Mouse (Mus musculus) liver, embryonic 14.5 days (tissue): Measurements from ENCODE around the gene Cdpf1. TPM values are rescaled to one million over a fixed set of nuclear protein-coding genes. Genes with fewer than 3 reads are reported as not detected.

Experiments
- ATAC-seq: fragments of 200-750 bp; cut with Nextera tagmentation; 2 replicates; pipeline ENCODE4 v1.8.0; 2017; ENCODE audit warnings: moderate number of reproducible peaks, mild to moderate bottlenecking, moderate library complexity; ENCODE audit not compliant: insufficient read depth
- DNase-seq, 3 experiments: peaks; one replicate each; pipeline ENCODE4 v3.0.0-alpha.2; 2012 to 2013; ENCODE audit warnings: low read depth in 3 of 3, low spot score in 3 of 3
- H3K27ac ChIP-seq: fragments of 300-500 bp; sonication (generic); 2 replicates; pipeline ENCODE4 v1.5.1; 2014; ENCODE audit warnings: moderate library complexity, mild to moderate bottlenecking, control low read depth, inconsistent platforms
- H3K27me3 ChIP-seq: fragments of 300-500 bp; sonication (generic); 2 replicates; pipeline ENCODE4 v1.6.1; 2014; ENCODE audit warnings: mild to moderate bottlenecking, low read length, moderate library complexity; ENCODE audit not compliant: control insufficient read depth, insufficient read depth
- H3K36me3 ChIP-seq: fragments of 300-500 bp; sonication (generic); replicated peaks from 2 replicates; pipeline ENCODE4 v1.6.1; 2014; ENCODE audit warnings: low read depth; ENCODE audit not compliant: control insufficient read depth, insufficient read depth
- H3K4me1 ChIP-seq, 2 experiments: fragments of 200-500 bp in 1 of 2; fragments of 300-500 bp in 1 of 2; sonication (generic) in 1 of 2; replicated peaks; 2 replicates each; pipeline ENCODE4 v1.6.1; 2012 to 2014; ENCODE audit warnings: antibody characterized with exemption in 1 of 2, inconsistent platforms in 1 of 2, low read length in 1 of 2; ENCODE audit not compliant: control insufficient read depth in 2 of 2, insufficient read depth in 2 of 2
- H3K4me2 ChIP-seq: fragments of 300-500 bp; sonication (generic); 2 replicates; pipeline ENCODE4 v1.6.1; 2014; ENCODE audit warnings: low read depth, mild to moderate bottlenecking, control low read depth, moderate library complexity
- H3K4me3 ChIP-seq, 2 experiments: fragments of 200-500 bp in 1 of 2; fragments of 300-500 bp in 1 of 2; sonication (generic) in 1 of 2; 2 replicates each; pipeline ENCODE4 v1.5.1; 2012 to 2014; ENCODE audit warnings: low read depth in 2 of 2, low read length in 2 of 2, mild to moderate bottlenecking in 2 of 2, control low read depth in 1 of 2, inconsistent platforms in 1 of 2, moderate library complexity in 1 of 2; ENCODE audit not compliant: insufficient read depth in 1 of 2
- H3K9ac ChIP-seq: fragments of 300-500 bp; sonication (generic); replicated peaks from 2 replicates; pipeline ENCODE4 v1.6.1; 2014; ENCODE audit warnings: mild to moderate bottlenecking, control low read depth, moderate library complexity
- H3K9me3 ChIP-seq: fragments of 300-500 bp; sonication (generic); 2 replicates; pipeline ENCODE4 v1.6.1; 2016; ENCODE audit warnings: low read length, mixed read lengths; ENCODE audit not compliant: control insufficient read depth
- CTCF ChIP-seq: IDR thresholded peaks from 2 replicates; pipeline ENCODE4 v1.5.1; 2016; ENCODE audit warnings: antibody characterized with exemption, low read depth, control low read depth
- EP300 ChIP-seq: IDR thresholded peaks from 2 replicates; pipeline ENCODE4 v1.6.1; 2016; ENCODE audit warnings: antibody characterized with exemption, low read depth
- WGBS: fragments of 180-500 bp; shearing (Covaris S2); extraction: QIAGEN DNeasy Blood & Tissue Kit; methylation state at CpG from one replicate; pipeline ENCODE4 v1.1.7; 2014; ENCODE audit not compliant: insufficient replicate concordance; 5-methylcytosine and 5-hydroxymethylcytosine counted together
- polyA plus RNA-seq, 2 experiments: library from polyadenylated mRNA; depleted of rRNA in 1 of 2; stranded (reverse) in 1 of 2; unstranded in 1 of 2; fragments of >200 nt; fragmentation: Nextera tagmentation in 1 of 2; extraction: Ambion mirVana in 1 of 2; gene quantifications; 2 replicates each; pipeline versions ENCODE4 v1.2.1 to v1.2.3; 2012 to 2014

Gene Cdpf1
- polyA plus RNA-seq, 2 experiments: 15.7 to 23.7 TPM

DNA sequence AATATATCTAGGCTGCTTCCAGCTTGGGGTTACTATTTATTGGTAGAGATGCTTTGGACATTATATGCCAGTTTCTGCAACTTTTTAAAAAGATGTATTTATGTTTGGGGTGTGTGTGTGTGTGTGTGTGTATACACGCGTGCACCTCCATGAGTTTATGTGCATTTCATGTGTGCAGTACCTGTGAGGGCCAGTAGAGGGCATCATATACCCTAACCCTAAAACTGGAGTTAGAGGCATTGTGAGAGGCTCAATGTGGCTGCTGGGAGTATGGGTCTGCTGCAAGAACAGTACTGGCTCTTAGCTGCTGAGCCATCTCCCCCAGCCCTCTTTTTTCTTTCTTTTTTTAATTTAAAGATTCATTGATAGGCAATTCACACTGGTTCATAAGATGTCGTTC, 53.7 kb downstream of the Cdpf1 start:
- Histone ChIP-seq H3K4me3 (no peak overlapping the region), H3K27me3 (no peaks in the 10 kb centered on the region), H3K9me3 (peaks cover 5% of the 10 kb centered on the region), H3K9ac (no peak overlapping the region), H3K4me1 (peaks cover 0 to 2% of the 10 kb centered on the region in 2 experiments; a peak in 2 of 4 replicates), H3K36me3 (no peaks in the 10 kb centered on the region), H3K27ac (no peak overlapping the region), H3K4me2 (no peak overlapping the region)
- ATAC-seq (no peak), DNase-seq (no peak)
- WGBS: 88% methylated on average over 3 of the region's 3 CpGs
- TF ChIP-seq EP300 (no peak), CTCF (peak; percentile 54)

Other genes starting within 250 kb of the Cdpf1 start
- gene Wnt7b, start 229.2 kb downstream of the Cdpf1 start, polyA plus RNA-seq (2012; rRNA removed): 0.08 and 0.19 TPM in 2 replicates
- 0.03 and 0.29 TPM in 2 replicates for gene Wnt7b, start 229.2 kb downstream of the Cdpf1 start, polyA plus RNA-seq (2014; fragmentation: Nextera tagmentation; extraction: Ambion mirVana)
- 1.3 and 4.4 TPM in 2 replicates for gene Ppara, start 76.7 kb downstream of the Cdpf1 start, polyA plus RNA-seq (2012; rRNA removed)
- 6.9 and 8.0 TPM in 2 replicates for gene Ppara, start 76.7 kb downstream of the Cdpf1 start, polyA plus RNA-seq (2014; fragmentation: Nextera tagmentation; extraction: Ambion mirVana)
- gene Pkdrej, start 10.0 kb upstream of the Cdpf1 start, polyA plus RNA-seq (2012; rRNA removed): 0.08 and 0.10 TPM in 2 replicates
- gene Pkdrej, start 10.0 kb upstream of the Cdpf1 start, polyA plus RNA-seq (2014; fragmentation: Nextera tagmentation; extraction: Ambion mirVana): 0.13 and 0.14 TPM in 2 replicates
- 3.8 and 4.0 TPM in 2 replicates for gene Ttc38, start 20.6 kb upstream of the Cdpf1 start, polyA plus RNA-seq (2012; rRNA removed)
- gene Ttc38, start 20.6 kb upstream of the Cdpf1 start, polyA plus RNA-seq (2014; fragmentation: Nextera tagmentation; extraction: Ambion mirVana): 4.5 and 7.0 TPM in 2 replicates
- gene Gtse1, start 48.0 kb upstream of the Cdpf1 start, polyA plus RNA-seq (2012; rRNA removed): 20.6 TPM in 2 replicates
- gene Gtse1, start 48.0 kb upstream of the Cdpf1 start, polyA plus RNA-seq (2014; fragmentation: Nextera tagmentation; extraction: Ambion mirVana): 21.1 and 22.9 TPM in 2 replicates
- 9.5 and 15.2 TPM in 2 replicates for gene Trmu, start 67.6 kb upstream of the Cdpf1 start, polyA plus RNA-seq (2012; rRNA removed)
- 10.9 and 12.7 TPM in 2 replicates for gene Trmu, start 67.6 kb upstream of the Cdpf1 start, polyA plus RNA-seq (2014; fragmentation: Nextera tagmentation; extraction: Ambion mirVana)
- 0.11 and 0.12 TPM in 2 replicates for gene Celsr1, start 222.1 kb upstream of the Cdpf1 start, polyA plus RNA-seq (2012; rRNA removed)
- gene Celsr1, start 222.1 kb upstream of the Cdpf1 start, polyA plus RNA-seq (2014; fragmentation: Nextera tagmentation; extraction: Ambion mirVana): 0.06 and 0.09 TPM in 2 replicates
- gene Gramd4, start 246.0 kb upstream of the Cdpf1 start, polyA plus RNA-seq (2012; rRNA removed): 6.1 and 7.5 TPM in 2 replicates
- gene Gramd4, start 246.0 kb upstream of the Cdpf1 start, polyA plus RNA-seq (2014; fragmentation: Nextera tagmentation; extraction: Ambion mirVana): 2.5 and 4.0 TPM in 2 replicates